Mouse (Mus musculus) common myeloid progenitor, adult 5-6 weeks (primary cell): ENCODE results near the gene Ppif. TPM values are rescaled to one million over a fixed set of nuclear protein-coding genes. Genes with fewer than 3 reads are reported as not detected.

Source experiments
- ATAC-seq: replicated peaks from 2 replicates; pipeline ENCODE4 v1.8.0; 2016; ENCODE audit warnings: low read depth, mild to moderate bottlenecking, moderate TSS enrichment, inconsistent platforms; ENCODE audit not compliant: poor library complexity, severe bottlenecking
- total RNA-seq: library from RNA; stranded (forward); fragments of 200-1000, 187-1606 nt; gene quantifications from 2 replicates; pipeline ENCODE4 v1.2.3, GENCODE M21; 2017

The Ppif gene
- total RNA-seq, 1 experiment from 2014 or later, result 49.5 TPM

DNA sequence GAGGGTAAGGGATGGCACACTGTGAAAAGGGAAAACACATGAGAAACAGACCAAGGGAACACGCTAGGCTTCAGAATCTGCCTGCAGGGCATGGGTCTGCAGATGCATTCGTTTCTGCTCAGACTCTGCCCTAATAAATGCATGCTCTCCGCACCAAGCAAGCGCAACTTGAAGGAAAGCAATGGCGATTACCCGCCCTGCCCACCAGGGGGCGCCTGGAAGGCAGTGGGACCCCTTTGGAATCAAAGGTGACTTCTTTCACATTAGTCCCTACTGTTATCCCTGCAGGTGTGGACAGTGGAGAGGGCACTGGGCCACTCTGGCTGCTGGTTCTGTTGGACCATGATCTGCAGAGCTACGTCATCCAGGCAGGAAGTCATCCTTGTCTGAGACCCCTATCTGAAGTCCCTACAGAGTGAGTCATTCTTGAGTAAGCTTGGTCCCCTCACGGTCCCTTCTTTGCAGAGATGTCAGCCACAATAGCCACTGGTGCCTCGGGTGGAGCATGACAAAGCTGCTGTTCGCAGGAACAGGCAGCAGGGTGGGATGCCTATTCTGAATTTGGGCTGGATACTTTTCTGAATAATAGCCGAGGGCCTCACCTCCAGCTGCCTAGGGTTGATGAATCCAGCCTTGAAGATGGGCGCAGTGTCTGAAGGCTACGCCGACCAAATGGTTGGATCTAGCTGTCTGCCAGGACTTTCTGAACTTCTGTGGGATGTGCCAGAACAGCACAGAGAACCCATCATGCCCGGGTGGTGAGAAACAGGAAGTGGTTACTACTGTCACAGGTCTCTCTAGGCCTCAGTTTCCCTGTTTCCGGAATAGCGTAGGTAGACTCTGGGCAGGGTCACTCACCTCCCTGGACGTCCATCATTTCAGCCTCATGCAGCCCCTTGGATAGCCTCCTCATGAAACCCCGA lies 32.5 kb downstream of the Ppif start:
- peak; percentile 70 for ATAC-seq

DNA sequence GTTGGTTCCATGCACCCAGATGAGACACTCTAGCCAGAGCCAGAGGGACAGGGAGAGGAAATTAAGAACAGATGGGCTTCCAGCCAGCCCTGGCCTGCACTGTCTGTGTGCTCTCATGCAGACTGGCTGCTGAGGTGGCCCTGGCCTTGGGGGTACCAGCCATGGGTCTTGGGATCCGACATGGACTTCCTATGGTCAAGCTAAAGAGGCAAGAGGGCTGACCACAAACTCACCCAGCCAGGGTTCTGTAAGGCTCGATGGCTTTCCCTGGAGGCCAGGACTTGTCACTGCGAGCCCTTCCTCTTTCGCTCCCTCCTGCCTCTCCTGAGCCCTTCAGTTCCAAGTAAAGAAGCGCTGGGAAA lies 33.2 kb downstream of the Ppif start:
- peak; percentile 55 for ATAC-seq

- peak; percentile 71 for ATAC-seq
These were observed 41.1 kb downstream of the Ppif start for GRCm38 (mm10) chr14:25734736-25735716.

DNA sequence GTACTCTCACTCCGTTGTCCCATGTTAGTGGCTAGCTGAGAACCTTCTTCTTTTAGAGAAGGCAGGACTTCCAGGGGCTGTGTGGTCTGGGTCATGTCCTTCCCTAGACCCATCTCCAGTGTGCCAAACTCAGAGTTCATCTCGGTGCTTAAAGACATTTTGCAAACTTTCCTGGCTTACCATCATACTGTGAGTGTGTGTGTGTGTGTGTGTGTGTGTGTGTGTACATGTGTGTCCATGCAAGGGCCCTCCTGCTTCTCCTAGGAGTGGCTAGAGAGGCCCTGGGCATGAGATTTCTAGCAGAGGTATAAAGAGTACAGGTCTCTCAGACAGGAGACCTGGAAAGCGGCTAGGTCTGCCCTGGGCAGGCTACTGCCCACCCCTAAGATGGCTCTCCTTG lies 42.2 kb downstream of the Ppif start:
- no peak for ATAC-seq

DNA sequence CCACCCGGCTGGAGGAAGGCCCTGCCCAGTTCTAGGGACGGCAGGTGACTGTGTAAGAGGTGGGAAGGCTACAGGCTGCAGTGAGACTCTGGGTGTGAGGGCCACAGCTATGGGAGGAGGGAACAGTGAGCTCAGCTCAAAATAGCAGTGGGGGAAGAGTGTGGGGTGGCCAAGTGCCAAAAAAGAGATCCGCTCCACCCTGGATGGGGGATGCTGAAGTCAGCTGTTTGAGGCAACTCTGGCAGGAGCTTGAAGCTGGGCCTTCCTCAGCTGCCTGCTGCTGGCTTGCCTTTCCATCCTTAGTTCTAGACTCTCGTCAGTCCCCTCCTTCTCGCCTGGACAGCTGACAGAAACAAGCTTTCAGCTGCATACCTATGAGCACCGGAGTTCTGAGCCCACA lies 42.6 kb downstream of the Ppif start:
- peak; percentile 75 for ATAC-seq

DNA sequence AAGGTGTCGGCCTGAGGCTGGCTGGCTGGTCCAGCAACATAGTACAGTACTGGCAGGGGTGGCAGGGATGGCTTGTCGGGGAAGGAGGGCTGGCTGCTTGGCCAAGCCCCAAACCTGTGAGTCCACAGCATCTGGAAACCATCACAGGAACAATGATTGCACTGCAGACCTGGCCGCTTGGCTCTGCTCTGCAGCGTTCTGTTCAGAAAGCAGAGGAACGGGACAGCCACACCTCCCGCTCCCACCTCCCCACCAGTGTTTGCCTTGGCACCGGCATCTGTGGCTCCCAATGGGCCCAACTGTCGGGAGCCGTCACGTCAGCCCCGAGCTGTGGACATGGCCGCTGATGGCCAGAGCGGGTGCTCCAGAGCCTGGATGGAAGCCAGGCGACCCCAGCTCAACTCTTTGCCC lies 44.6 kb downstream of the Ppif start:
- ATAC-seq, result no peak

DNA sequence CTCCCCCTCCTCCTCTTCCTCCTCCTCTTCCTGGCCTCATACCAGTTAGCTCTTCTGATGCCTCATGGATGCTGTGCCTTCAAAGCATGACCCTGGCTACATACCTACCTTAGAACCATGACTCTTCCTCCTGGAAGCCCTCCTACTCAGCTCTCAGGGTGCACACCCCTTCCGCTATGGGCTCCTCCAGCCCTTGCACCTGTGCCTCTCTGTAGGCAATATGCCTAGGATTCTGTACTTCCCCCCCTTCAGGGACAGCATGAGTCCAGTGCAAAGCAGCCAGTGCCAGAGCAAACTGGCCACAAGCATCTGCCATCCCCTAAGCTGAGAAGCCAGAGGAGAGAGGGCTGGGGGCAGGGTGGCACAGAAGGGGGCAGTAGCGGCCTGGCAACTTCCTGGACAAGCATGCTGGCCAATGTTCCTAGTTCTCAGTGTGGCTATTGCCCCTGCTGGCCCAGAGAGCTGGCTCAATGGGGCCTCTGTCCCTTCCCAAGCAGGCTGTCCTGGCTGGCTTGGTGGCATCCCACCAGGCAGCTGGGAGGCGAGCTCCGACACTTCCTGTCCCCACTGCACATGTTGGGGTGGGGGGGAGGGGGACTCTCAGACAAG lies 46.1 kb downstream of the Ppif start:
- ATAC-seq, result no peak

DNA sequence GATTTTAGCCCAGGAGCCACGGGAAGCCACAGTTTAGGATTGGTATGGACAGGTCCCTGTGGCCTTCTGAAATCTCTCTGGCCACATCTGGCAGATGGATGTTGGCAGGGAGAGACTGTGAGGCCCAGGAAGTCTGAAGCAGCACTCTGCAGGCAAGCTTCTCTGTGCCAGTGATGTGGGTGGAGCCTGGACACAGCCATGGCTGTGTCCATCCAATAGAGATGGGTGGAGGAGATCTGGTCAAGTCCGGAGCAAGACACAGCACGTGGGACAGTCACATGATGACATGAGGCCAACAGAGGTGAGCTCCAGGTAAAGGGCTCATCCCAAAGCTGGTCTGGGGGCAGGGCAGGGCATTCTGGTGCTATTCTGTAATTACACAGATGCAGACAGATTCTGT lies 47.3 kb downstream of the Ppif start:
- no peak for ATAC-seq

- no peak for ATAC-seq
These were observed 48.0 kb downstream of the Ppif start for GRCm38 (mm10) chr14:25741840-25742367.

- no peak for ATAC-seq
These were observed 49.0 kb downstream of the Ppif start for GRCm38 (mm10) chr14:25742943-25743342.

DNA sequence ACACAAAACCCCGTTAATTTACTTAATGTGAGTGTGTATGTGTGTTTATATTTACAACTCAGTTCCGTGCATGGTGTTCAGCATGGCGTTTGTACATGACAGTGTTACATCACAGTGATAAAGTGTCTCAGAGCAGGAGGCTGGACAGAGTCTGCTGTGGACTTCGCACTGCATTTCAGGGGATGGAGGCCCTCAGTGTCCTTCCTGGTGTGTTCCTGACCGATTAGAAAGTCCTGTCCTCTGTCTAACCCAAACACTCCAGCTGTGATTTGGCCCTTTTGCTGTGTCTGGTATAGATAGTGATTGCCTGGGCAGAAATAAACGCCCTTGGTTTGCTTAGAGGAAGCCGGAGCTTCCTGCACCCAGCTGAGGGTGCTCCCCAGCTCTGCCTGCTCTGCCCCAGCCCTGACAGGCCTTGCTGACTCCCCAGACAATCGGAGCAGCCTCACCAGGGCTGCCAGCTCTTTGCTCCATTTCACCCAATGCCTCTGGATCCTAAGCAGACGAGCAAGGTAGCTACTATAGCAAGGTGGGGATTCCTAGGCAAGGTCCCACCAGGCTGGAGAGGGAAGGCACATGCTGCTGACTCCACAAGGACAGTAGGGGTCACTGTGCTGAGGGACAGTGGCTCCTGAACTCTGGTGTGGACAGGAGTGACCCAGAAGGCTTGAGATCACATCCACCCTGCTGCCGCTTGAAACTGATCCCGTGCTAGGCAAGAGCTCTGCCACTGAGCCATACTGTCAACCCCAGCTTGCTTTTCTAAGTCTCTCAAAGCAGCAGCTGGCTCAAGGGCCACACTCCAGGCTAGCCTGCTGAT lies 51.6 kb downstream of the Ppif start:
- ATAC-seq, result peak; percentile 84

- no peak for ATAC-seq
These were observed 52.4 kb downstream of the Ppif start for GRCm38 (mm10) chr14:25746371-25746770.

DNA sequence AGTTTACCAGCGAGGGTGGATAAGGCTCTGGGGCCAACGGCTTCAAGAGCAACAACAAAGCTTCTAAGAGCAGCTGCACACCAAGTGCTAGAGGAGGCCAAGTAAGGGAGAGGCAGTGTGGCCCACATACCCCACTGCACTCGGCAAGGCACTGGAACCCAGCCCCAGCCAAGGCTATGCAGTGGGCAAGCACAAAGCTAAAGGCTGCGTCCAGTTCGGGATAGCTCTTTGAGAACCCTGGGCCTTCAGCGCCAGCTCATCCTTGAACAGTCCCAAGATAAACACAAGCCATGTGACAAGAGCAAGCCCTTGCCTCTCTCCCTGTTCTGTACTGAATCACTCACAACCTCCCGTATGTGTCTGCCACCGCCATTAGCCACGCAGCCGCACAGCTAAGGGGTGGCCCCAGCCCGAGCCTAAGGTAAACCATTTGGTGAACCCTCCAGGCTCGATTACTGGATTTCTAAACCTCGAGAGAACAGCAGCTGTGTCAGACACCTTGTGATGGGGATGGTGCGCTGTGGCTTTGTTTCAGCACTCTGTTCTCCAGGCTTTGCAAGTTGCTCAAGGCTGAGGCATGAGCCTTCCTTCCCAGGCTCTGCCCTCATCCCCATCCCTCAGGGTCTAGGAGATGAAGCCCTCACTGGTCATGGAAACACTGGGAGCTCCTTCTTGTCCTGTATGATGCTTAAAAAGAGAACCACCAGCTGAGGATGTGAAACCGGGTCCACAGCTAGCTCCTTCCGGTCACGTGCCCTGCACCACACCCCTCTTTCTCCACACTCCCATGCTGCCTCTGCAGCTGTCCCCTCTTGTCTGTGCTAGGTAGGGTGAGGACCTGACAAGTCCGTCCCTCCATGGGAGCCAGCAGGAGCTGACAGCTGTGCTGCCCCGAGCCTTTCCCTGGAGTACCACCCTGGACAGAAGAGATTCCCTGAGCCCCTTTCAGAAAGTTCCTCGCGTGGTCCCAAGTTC lies 53.3 kb downstream of the Ppif start:
- peak; percentile 77 for ATAC-seq

DNA sequence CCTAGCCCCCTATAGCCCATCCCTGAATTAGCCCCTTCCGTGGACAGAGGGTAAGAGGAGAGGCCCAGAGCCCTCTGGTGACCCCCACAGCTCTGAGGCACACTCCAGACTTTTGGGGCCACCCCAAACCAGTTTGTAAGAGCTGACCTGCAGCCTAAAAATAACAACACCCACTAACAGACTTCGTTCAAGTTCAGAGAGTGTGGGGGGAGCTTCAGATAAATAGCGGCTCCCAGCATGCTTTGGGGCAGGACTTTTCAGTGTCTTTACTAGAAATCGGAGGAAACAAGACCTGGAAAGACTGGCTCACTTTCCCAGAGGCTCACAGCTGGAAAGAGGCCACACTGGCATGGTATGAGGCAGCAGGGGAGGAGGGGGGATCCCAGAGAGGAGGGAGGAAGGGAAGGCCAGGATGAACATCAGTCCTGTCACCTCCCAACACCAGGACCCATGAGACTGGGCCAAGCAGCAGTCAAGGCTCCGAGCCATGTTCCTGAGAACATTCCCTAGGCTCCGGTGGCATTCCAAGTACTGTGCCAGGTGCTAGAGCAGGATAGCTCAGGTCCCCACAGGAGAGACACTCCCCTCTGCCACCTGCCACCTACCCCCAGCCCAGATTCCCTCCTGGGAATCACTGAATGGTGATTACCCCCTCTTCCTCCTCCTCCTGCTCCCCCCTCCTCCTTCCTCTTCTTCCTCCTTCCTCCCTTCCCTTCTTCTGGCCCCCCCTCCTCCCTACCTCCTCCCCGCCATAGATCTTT lies 54.2 kb downstream of the Ppif start:
- ATAC-seq, result no peak

DNA sequence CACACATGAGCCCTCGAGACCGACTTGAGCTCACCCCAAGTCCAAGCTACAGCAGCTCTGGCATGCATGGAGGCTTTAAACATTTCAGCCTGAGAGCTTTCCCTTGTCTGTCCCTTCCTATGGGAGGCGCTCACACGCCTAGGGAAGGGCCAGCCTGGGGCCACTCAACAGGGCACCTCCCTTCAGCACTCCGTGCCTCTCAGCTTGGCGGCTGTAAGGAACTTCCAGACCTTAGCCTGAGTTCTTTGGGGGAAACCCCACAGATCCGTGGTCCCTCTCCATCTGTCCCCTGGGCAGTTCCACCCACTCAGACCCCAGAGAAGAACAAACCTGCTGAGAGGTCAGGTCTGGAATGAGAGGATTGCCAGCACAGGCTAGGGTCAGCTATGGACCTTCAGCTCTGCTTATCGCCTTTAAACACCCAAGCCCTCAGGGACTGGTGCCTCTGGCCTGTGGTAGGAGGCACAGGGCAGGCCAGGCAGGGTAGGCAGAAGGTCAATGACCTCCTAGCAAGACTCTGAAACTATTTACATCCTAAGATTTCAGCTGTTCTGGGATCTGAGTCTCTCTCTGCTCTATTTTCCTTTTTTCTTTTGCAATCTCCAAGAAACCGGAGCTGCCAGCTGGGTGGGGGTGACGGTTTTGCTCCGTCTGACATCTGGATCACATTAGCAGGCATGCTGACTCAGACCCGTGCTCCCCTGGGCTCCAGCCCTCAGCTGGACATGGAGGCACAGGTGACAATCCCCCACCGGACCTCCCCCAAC lies 55.4 kb downstream of the Ppif start:
- ATAC-seq, result no peak
